Mouse (Mus musculus) adrenal gland, postnatal 14 days (tissue): ENCODE measurements around the gene Olfr551. TPM values are rescaled to one million over a fixed set of nuclear protein-coding genes. Genes with fewer than 3 reads are reported as not detected.

Source experiments
- total RNA-seq: library from RNA; stranded (reverse); gene quantifications from 2 replicates; pipeline ENCODE4 v1.2.3, GENCODE M21; 2021

Gene Olfr551
- total RNA-seq, 1 experiment from 2014 or later: not detected

Other genes starting within 250 kb of the Olfr551 start
- 41.7 and 42.2 TPM in 2 replicates for gene Rrm1, start 150.2 kb downstream of the Olfr551 start, total RNA-seq
- not detected in 2 replicates for gene Olfr543, start 110.2 kb downstream of the Olfr551 start, total RNA-seq
- gene Olfr544, start 103.6 kb downstream of the Olfr551 start, total RNA-seq: not detected in 2 replicates
- gene Olfr545, start 92.3 kb downstream of the Olfr551 start, total RNA-seq: not detected in 2 replicates
- gene Olfr547, start 57.1 kb downstream of the Olfr551 start, total RNA-seq: not detected in 2 replicates
- not detected in 2 replicates for gene Olfr548-ps1, start 51.0 kb downstream of the Olfr551 start, total RNA-seq
- not detected in 2 replicates for gene Olfr549, start 42.0 kb downstream of the Olfr551 start, total RNA-seq
- gene Trim21, start 26.4 kb downstream of the Olfr551 start, total RNA-seq: 12.3 and 12.5 TPM in 2 replicates
- gene Olfr550, start 20.4 kb downstream of the Olfr551 start, total RNA-seq: not detected in 2 replicates
- 0.11 TPM in 1 of 2 replicates, not detected in the other for gene Olfr552, start 5.9 kb upstream of the Olfr551 start, total RNA-seq
- not detected in 2 replicates for gene Olfr553, start 26.3 kb upstream of the Olfr551 start, total RNA-seq
- not detected in 2 replicates for gene Olfr554, start 46.5 kb upstream of the Olfr551 start, total RNA-seq
- gene Olfr555, start 66.9 kb upstream of the Olfr551 start, total RNA-seq: not detected in 2 replicates
- not detected in 2 replicates for gene Olfr556, start 73.0 kb upstream of the Olfr551 start, total RNA-seq
- gene Trim68, start 95.4 kb upstream of the Olfr551 start, total RNA-seq: 9.4 and 10.3 TPM in 2 replicates
- gene Olfr557, start 104.0 kb upstream of the Olfr551 start, total RNA-seq: not detected in 2 replicates
- 1.1 and 1.4 TPM in 2 replicates for gene Olfr558, start 110.3 kb upstream of the Olfr551 start, total RNA-seq
- gene Olfr33, start 127.2 kb upstream of the Olfr551 start, total RNA-seq: not detected in 2 replicates
- gene Olfr559, start 135.6 kb upstream of the Olfr551 start, total RNA-seq: not detected in 2 replicates
- not detected in 2 replicates for gene Olfr560, start 167.5 kb upstream of the Olfr551 start, total RNA-seq
- 0.82 and 1.8 TPM in 2 replicates for gene Olfr78, start 167.6 kb upstream of the Olfr551 start, total RNA-seq
- not detected in 2 replicates for gene Olfr561, start 179.3 kb upstream of the Olfr551 start, total RNA-seq
- not detected in 2 replicates for gene Olfr564, start 211.6 kb upstream of the Olfr551 start, total RNA-seq